Mouse (Mus musculus) testis, adult 2 months (tissue): Measurements from ENCODE around the gene Perp.

ENCODE experiments used
- CTCF ChIP-seq: fragments of 200-500 bp; IDR thresholded peaks from 2 replicates; pipeline ENCODE4 v1.5.1; 2012; ENCODE audit warnings: low read depth, mild to moderate bottlenecking, inconsistent platforms, low read length, moderate library complexity; ENCODE audit not compliant: control insufficient read depth, insufficient read depth, insufficient replicate concordance
- POLR2A ChIP-seq: fragments of 200-500 bp; IDR thresholded peaks from 2 replicates; pipeline ENCODE4 v1.6.1; 2012; ENCODE audit warnings: low read depth, mild to moderate bottlenecking, inconsistent platforms, low read length, moderate library complexity; ENCODE audit not compliant: control insufficient read depth

- no peak for TF ChIP-seq POLR2A
- TF ChIP-seq CTCF: no peak
Observed at GRCm38 (mm10) chr10:18882190-18882589, 37.4 kb downstream of the Perp start.
